Mouse (Mus musculus): ENCODE measurements around the gene Nlrp4a.
"Not testable (repeated sequence)": the region's sequence is repeated elsewhere in the genome, so short reads cannot be mapped to it uniquely, and the experiment has no call there.

The Nlrp4a gene

DNA sequence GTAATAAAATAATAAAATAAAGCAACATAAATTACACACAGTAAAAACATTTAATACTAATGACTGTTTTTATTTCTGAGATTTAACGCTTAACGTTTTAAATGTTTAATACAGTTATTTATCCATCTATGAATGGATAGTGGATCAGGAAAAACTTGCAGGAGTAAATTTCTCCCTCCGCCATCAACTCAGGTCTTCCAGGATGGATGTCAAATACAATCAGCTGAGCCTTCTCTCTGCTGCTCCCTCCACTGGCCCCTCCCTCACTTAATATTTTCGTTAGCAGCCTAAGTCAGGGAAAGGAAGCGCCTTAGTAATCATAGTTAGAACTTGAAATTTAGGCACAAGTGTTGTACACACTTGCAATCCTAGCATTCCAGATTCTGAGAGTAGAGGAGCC is at the start of gene Nlrp4a:
Gene Nlrp4a (plus strand): TSS at position 301 of the 400 bp plus-strand sequence.
- no peak for DNase-seq

DNA sequence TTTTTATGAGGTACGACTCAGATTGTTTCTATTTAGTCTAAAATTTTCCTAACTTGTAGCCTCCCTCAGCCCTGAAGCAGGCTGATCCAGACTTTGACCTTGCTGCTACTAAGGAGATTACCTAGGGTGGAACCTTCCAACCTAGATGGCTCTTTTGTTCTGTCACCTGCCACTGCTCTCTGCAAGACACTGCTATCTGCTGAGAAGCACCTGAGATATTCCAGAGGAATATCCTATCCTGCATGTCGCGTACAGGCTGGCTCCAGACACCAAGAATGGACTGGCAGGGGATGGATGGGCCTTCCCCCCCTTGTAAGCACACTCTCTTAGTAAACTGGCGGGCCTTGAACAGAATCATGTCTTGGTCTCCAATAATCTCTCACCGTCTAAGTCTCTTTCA is 48.2 kb upstream of the Nlrp4a start:
- DNase-seq, result not testable (repeated sequence)

DNA sequence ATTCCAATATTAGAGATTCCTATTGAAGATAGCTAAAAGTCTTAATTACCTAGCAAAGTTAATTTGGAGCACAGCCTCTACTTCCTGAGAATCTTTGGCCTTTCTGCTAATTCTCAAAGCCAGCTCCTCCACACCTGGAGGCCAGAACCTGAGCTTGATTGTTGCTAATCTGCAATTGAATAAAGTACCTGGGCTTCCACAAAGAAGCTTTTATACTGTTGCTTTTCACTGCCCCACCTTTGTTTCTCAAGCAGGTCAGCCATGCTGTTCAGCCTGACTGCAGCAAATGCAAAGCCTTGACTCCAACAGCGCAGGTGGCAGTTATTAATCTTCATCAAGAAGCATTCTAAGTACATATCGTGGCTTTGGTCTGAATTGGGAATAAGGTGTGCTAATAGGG is 43.8 kb upstream of the Nlrp4a start:
- not testable (repeated sequence) for DNase-seq

DNA sequence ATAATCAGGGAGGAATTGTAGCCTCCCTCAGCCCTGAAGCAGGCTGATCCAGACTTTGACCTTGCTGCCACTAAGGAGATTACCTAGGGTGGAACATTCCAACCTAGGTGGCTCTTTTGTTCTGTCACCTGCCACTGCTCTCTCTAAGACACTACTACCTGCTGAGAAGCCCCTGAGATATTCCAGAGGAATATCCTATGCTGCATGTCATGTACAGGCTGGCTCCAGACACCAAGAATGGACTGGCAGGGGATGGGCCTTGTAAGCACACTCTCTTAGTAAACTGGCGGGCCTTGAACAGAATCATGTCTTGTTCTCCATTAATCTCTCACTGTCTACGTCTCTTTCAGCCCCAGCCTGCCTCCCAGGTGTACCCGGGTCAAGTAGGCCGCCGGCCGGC is 43.1 kb upstream of the Nlrp4a start:
- not testable (repeated sequence) for DNase-seq

DNA sequence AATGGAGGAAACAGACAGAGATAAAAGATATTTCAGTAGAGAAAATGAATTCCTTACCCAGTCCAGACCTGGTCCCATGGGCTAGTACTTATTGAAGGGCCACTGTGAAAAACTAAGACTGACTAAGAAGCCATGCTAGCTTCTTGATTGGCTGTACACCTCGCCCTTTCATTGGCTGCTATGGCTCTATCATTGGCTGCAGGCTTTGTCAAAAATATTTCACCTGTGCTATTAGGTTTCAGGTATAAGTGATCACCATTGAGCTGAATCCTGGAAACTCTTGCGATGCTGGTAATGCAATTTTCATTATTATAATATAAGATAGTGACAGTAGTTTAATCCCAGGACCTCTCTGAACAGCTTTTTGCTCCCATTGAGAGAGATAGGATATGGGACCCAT is 31.3 kb upstream of the Nlrp4a start, which contains the start of gene Nlrp9c:
Gene Nlrp9c (minus strand): TSS at position 101 of the 400 bp plus-strand sequence.
- DNase-seq, result not testable (repeated sequence)

DNA sequence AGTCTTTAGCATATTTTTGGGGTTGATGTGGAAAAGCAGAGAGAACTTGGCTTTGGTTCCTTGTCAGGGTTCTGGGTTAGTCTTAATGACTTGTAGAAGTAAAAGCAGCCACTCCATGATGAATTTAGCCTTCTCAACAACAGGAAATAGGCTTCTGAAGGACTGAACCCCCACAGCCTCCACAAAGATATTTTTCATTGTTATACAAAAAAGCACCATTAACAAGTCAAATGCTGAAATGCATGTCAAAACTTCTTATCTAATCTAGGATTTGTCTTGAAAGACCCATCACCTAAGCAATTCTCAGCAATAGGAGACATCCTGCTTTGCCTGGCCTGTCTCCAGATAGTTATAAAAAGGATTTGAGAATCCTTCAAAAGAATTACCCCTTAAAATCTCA is 41.8 kb downstream of the Nlrp4a start:
- DNase-seq, result no peak

DNA sequence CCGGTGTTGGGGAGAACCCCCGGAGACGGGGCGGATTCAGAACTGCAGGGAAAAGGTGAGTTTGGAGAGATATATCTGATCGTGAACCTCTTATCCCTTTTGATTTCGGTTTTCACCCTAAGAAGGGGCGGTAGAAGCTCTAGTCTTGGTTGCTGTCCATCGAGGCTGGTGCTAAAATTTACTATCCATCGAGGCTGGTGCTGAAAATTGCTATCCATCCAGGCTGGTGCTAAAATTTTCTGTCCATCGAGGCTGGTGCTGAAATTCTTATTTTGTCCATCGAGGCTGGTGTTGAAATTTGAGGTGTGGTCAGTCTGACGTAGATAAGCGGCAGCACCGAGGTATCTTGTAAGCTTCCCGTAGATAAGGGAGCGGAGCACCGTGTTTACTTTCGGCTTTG is 54.6 kb downstream of the Nlrp4a start:
- not testable (repeated sequence) for DNase-seq

Measured in lung, postnatal 14 days (tissue).